Mouse (Mus musculus) heart, adult 2 months (tissue): ENCODE results near the gene Pola1. TPM values are rescaled to one million over a fixed set of nuclear protein-coding genes. Genes with fewer than 3 reads are reported as not detected.

Experiments
- DNase-seq, 2 experiments: peaks; one replicate each; pipeline ENCODE4 v3.0.0; 2021
- H3K27ac ChIP-seq: fragments of 200-600 bp; 2 replicates; pipeline ENCODE4 v1.8.1; 2022
- H3K27me3 ChIP-seq: fragments of 200-500 bp; 2 replicates; pipeline ENCODE4 v1.6.1; 2012; ENCODE audit warnings: mild to moderate bottlenecking, low read length, inconsistent platforms, mixed read lengths; ENCODE audit not compliant: control insufficient read depth, insufficient read depth
- H3K36me3 ChIP-seq: fragments of 200-500 bp; 2 replicates; pipeline ENCODE4 v1.6.1; 2012; ENCODE audit warnings: low read length, inconsistent platforms; ENCODE audit not compliant: control insufficient read depth, insufficient read depth
- H3K4me1 ChIP-seq: fragments of 200-500 bp; 2 replicates; pipeline ENCODE4 v1.6.1; 2011; ENCODE audit warnings: low read length; ENCODE audit not compliant: control insufficient read depth, insufficient read depth
- H3K4me3 ChIP-seq: fragments of 200-600 bp; 2 replicates; pipeline ENCODE4 v1.8.1; 2022
- H3K79me2 ChIP-seq: fragments of 200-500 bp; replicated peaks from 2 replicates; pipeline ENCODE4 v1.6.1; 2012; ENCODE audit warnings: mild to moderate bottlenecking, inconsistent platforms, low read length, moderate library complexity, mixed read lengths; ENCODE audit not compliant: control insufficient read depth, insufficient read depth
- H3K9ac ChIP-seq: fragments of 200-500 bp; 2 replicates; pipeline ENCODE4 v1.6.1; 2012; ENCODE audit warnings: low read depth, mild to moderate bottlenecking, control low read depth, inconsistent platforms, low read length, mixed read lengths
- CTCF ChIP-seq: fragments of 200-600 bp; IDR thresholded peaks from 2 replicates; pipeline ENCODE4 v1.8.1; 2022; ENCODE audit warnings: antibody characterized with exemption, mild to moderate bottlenecking, moderate library complexity
- EP300 ChIP-seq: fragments of 200-500 bp; IDR thresholded peaks from 2 replicates; pipeline ENCODE4 v1.6.1; 2011; ENCODE audit warnings: low read depth, low read length, control low read depth; ENCODE audit not compliant: insufficient read depth
- POLR2A ChIP-seq: fragments of 200-500 bp; IDR thresholded peaks from 2 replicates; pipeline ENCODE4 v1.6.1; 2011; ENCODE audit warnings: mild to moderate bottlenecking, low read depth, low read length, control low read depth; ENCODE audit not compliant: insufficient read depth
- WGBS: fragments of 180-500 bp; shearing (Covaris S2); methylation state at CpG from one replicate; pipeline ENCODE4 v1.1.7; 2018; 5-methylcytosine and 5-hydroxymethylcytosine counted together
- intact Hi-C: fragments of 180-260 bp; cut with DNase I; formaldehyde crosslinking; loops from one replicate; pipeline ENCODE4 v1.15.1; 2025
- polyA plus RNA-seq: library from polyadenylated mRNA; depleted of rRNA; stranded (reverse); fragments of >200 nt; gene quantifications from 2 replicates; pipeline ENCODE4 v1.2.3, GENCODE M21; 2012
- total RNA-seq, 2 experiments: library from RNA; stranded (reverse); gene quantifications; 2 replicates each; pipeline ENCODE4 v1.2.3; 2021

The Pola1 gene
- total and polyA plus RNA-seq, 3 experiments: 0.43 to 6.0 (median 4.0) TPM

DNA sequence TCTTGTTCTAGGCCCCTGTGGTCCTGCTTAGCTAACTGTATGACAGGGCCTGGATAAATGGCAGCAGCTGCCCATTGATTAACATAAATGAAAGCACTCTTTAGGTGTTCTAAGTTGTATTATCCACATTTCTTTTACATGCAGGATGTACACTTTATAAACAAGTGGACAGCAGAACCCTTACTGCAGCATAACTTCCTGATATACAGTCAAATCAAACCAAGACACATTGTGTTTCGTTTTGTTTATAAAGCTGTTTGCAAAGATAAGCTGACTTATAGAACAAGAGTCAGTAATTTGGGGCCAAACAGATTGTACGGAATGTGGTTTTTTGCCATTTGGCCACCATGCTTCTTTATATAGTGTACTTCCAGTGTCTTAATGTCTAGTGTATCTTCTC lies 312.0 kb downstream of the Pola1 start:
- intact Hi-C loops: no loop called here
- H3K4me1 ChIP-seq: no peaks in the 10 kb centered on the region

GRCm38 (mm10) chrX:93317577-93317976 lies 314.4 kb downstream of the Pola1 start:
- no peak overlapping the region for H3K9ac ChIP-seq
- TF ChIP-seq CTCF (no peak), POLR2A (no peak), EP300 (no peak)
- H3K4me3 ChIP-seq: no peak overlapping the region
- intact Hi-C loops: no loop called here
- H3K27me3 ChIP-seq: no peaks in the 10 kb centered on the region
- no peak for DNase-seq
- 42% methylated on average over 4 of the region's 4 CpGs for WGBS
- H3K79me2 ChIP-seq: no peaks in the 10 kb centered on the region
- H3K4me1 ChIP-seq: no peaks in the 10 kb centered on the region
- no peak overlapping the region for H3K27ac ChIP-seq
- H3K36me3 ChIP-seq: no peaks in the 10 kb centered on the region

More for the DNA sequence above, 312.0 kb downstream of the Pola1 start:
- Histone ChIP-seq H3K79me2 (no peaks in the 10 kb centered on the region), H3K9ac (no peak overlapping the region), H3K4me3 (no peak overlapping the region), H3K27me3 (no peaks in the 10 kb centered on the region), H3K27ac (no peak overlapping the region), H3K36me3 (no peaks in the 10 kb centered on the region)
- DNase-seq: no peak
- TF ChIP-seq POLR2A (no peak), EP300 (no peak)
- 73% methylated on average over 2 of the region's 2 CpGs for WGBS

GRCm38 (mm10) chrX:93305780-93306179 lies 326.2 kb downstream of the Pola1 start:
- H3K79me2 ChIP-seq: no peaks in the 10 kb centered on the region
- 80% methylated on average over 7 of the region's 7 CpGs for WGBS
- intact Hi-C loops: no loop called here
- H3K27ac ChIP-seq: no peak overlapping the region
- H3K36me3 ChIP-seq: no peaks in the 10 kb centered on the region
- H3K4me1 ChIP-seq: no peaks in the 10 kb centered on the region
- TF ChIP-seq EP300: no peak
- no peak for TF ChIP-seq POLR2A
- TF ChIP-seq CTCF: no peak
- no peak for DNase-seq
- no peak overlapping the region for H3K9ac ChIP-seq
- no peak overlapping the region for H3K4me3 ChIP-seq
- H3K27me3 ChIP-seq: no peaks in the 10 kb centered on the region

- Histone ChIP-seq H3K27me3 (peaks cover 7% of the 10 kb centered on the region; the same call in 1 of the 2 replicates), H3K79me2 (no peaks in the 10 kb centered on the region), H3K9ac (no peak overlapping the region), H3K27ac (no peak overlapping the region), H3K4me3 (no peak overlapping the region), H3K4me1 (no peaks in the 10 kb centered on the region), H3K36me3 (no peaks in the 10 kb centered on the region)
- no peak for DNase-seq
- no peak for TF ChIP-seq EP300
- TF ChIP-seq POLR2A: no peak
- TF ChIP-seq CTCF: no peak
- intact Hi-C loops: no loop called here
- 36% methylated on average over 7 of the region's 7 CpGs for WGBS
Measured at GRCm38 (mm10) chrX:93301798-93302197, 330.2 kb downstream of the Pola1 start.

DNA sequence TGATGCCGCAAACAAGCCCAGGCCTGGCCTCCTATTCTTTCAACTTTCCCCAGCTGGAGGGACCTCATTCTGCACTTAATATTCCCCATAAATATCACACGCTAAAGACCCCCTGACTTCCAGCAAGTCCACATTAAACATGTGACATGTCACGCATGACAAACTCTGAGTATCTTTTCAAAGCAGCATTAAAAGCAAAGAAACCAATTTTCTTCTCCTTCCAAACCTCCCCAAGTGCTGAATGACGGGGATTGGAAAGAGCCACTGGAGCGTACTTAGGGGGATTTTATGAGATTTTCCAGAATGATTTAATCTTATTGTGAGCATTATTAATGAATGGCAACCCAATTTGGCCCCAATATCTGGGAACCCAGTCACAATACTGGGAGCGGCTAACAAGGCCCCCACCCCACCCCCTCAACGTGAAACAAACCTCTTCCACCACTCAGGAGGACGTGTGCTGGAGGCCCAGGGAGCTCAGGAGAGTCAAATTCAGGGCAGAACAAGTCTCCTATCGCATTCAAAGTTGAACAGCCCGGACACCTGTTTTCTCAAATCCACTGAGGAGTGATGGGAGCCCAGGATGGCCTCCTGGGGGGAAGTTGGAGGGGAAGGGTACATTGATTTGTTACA lies 331.7 kb downstream of the Pola1 start:
- peaks cover 10% of the 10 kb centered on the region for H3K27me3 ChIP-seq
- no peaks in the 10 kb centered on the region for H3K4me1 ChIP-seq
- WGBS: 53% methylated on average over 10 of the region's 10 CpGs
- no peak overlapping the region for H3K9ac ChIP-seq
- no peak for DNase-seq
- H3K27ac ChIP-seq: no peak overlapping the region
- no peaks in the 10 kb centered on the region for H3K36me3 ChIP-seq
- TF ChIP-seq POLR2A: no peak
- TF ChIP-seq EP300: no peak
- no peak for TF ChIP-seq CTCF
- intact Hi-C loops: no loop called here
- no peak overlapping the region for H3K4me3 ChIP-seq
- H3K79me2 ChIP-seq: no peaks in the 10 kb centered on the region

GRCm38 (mm10) chrX:93299771-93300170 lies 332.2 kb downstream of the Pola1 start:
- no peaks in the 10 kb centered on the region for H3K36me3 ChIP-seq
- DNase-seq: no peak
- no peak overlapping the region for H3K27ac ChIP-seq
- no peak overlapping the region for H3K9ac ChIP-seq
- H3K4me1 ChIP-seq: no peaks in the 10 kb centered on the region
- no peaks in the 10 kb centered on the region for H3K79me2 ChIP-seq
- H3K4me3 ChIP-seq: no peak overlapping the region
- intact Hi-C loops: no loop called here
- H3K27me3 ChIP-seq: peaks cover 13% of the 10 kb centered on the region
- TF ChIP-seq POLR2A: no peak
- no peak for TF ChIP-seq EP300
- no peak for TF ChIP-seq CTCF
- WGBS: 49% methylated on average over 6 of the region's 6 CpGs
